Mouse (Mus musculus) myocyte (in vitro differentiated cells): ENCODE measurements around the gene Cd6. TPM values are rescaled to one million over a fixed set of nuclear protein-coding genes. Genes with fewer than 3 reads are reported as not detected.

Source experiments
- H3K27me3 ChIP-seq: one replicate; pipeline ENCODE4 v1.6.1; 2011; ENCODE audit not compliant: control insufficient read depth, insufficient read depth, insufficient read length
- H3K36me3 ChIP-seq: one replicate; pipeline ENCODE4 v1.6.1; 2011; ENCODE audit not compliant: control insufficient read depth, insufficient read depth
- H3K4me2 ChIP-seq: one replicate; pipeline ENCODE4 v1.6.1; 2011; ENCODE audit warnings: low read depth, control low read depth
- H3K4me3 ChIP-seq: one replicate; pipeline ENCODE4 v1.5.1; 2011; ENCODE audit warnings: mild to moderate bottlenecking, control low read depth, moderate library complexity
- H3K79me2 ChIP-seq: one replicate; pipeline ENCODE4 v1.6.1; 2011; ENCODE audit not compliant: control insufficient read depth, insufficient read depth
- H3ac ChIP-seq: one replicate; pipeline ENCODE4 v1.6.1; 2011; ENCODE audit not compliant: control insufficient read depth, insufficient read length
- CEBPB ChIP-seq: IDR thresholded peaks from 2 replicates; pipeline ENCODE4 v1.6.1; 2011; ENCODE audit warnings: mild to moderate bottlenecking, moderate library complexity; ENCODE audit not compliant: poor library complexity, insufficient read depth, severe bottlenecking
- E2F4 ChIP-seq: IDR thresholded peaks from one replicate; pipeline ENCODE4 v1.6.1; 2011; ENCODE audit warnings: mild to moderate bottlenecking, control low read depth, moderate library complexity; ENCODE audit not compliant: insufficient read depth
- MAX ChIP-seq: IDR thresholded peaks from one replicate; pipeline ENCODE4 v1.6.1; 2011; ENCODE audit warnings: low read depth, mild to moderate bottlenecking, control low read depth
- MYOD1 ChIP-seq, 3 experiments: IDR thresholded peaks; one replicate each; pipeline ENCODE4 v1.6.1; 2011; ENCODE audit warnings: control low read depth in 2 of 3, low read depth in 2 of 3, mild to moderate bottlenecking in 2 of 3, moderate library complexity in 1 of 3; ENCODE audit not compliant: insufficient read length in 2 of 3, control insufficient read depth in 1 of 3
- MYOG ChIP-seq, 3 experiments: IDR thresholded peaks; one replicate each; pipeline ENCODE4 v1.6.1; 2011; ENCODE audit warnings: control low read depth in 2 of 3, low read depth in 2 of 3, mild to moderate bottlenecking in 2 of 3; ENCODE audit not compliant: insufficient read length in 2 of 3, control insufficient read depth in 1 of 3, insufficient read depth in 1 of 3
- POLR2A ChIP-seq: IDR thresholded peaks from one replicate; pipeline ENCODE4 v1.6.1; 2011; ENCODE audit warnings: low read depth, mild to moderate bottlenecking, control low read depth, moderate library complexity; ENCODE audit not compliant: insufficient read length
- POLR2AphosphoS2 ChIP-seq: IDR thresholded peaks from one replicate; pipeline ENCODE4 v1.6.1; 2011; ENCODE audit warnings: low read depth, control low read depth; ENCODE audit not compliant: insufficient read length
- REST ChIP-seq: IDR thresholded peaks from one replicate; pipeline ENCODE4 v1.6.1; 2011; ENCODE audit warnings: mild to moderate bottlenecking, control low read depth, moderate library complexity; ENCODE audit not compliant: insufficient read depth, insufficient read length
- SRF ChIP-seq: IDR thresholded peaks from one replicate; pipeline ENCODE4 v1.6.1; 2011; ENCODE audit warnings: low read depth; ENCODE audit not compliant: control insufficient read depth, insufficient read length
- TCF12 ChIP-seq: IDR thresholded peaks from one replicate; pipeline ENCODE4 v1.6.1; 2011; ENCODE audit warnings: mild to moderate bottlenecking, control low read depth; ENCODE audit not compliant: poor library complexity, insufficient read depth, severe bottlenecking
- TCF3 ChIP-seq: IDR thresholded peaks from one replicate; pipeline ENCODE4 v1.6.1; 2011; ENCODE audit warnings: low read depth, control low read depth; ENCODE audit not compliant: insufficient read length
- USF1 ChIP-seq: IDR thresholded peaks from one replicate; pipeline ENCODE4 v1.6.1; 2011; ENCODE audit warnings: low read depth, mild to moderate bottlenecking, control low read depth, moderate library complexity
- polyA plus RNA-seq: library from polyadenylated mRNA; unstranded; fragments of >200 nt; fragmentation: generic; extraction: Trizol; gene quantifications from one replicate; pipeline ENCODE4 v1.2.1, GENCODE M21; 2012; ENCODE audit warnings: missing spikeins

The Cd6 gene
- polyA plus RNA-seq, 1 experiment = not detected

DNA sequence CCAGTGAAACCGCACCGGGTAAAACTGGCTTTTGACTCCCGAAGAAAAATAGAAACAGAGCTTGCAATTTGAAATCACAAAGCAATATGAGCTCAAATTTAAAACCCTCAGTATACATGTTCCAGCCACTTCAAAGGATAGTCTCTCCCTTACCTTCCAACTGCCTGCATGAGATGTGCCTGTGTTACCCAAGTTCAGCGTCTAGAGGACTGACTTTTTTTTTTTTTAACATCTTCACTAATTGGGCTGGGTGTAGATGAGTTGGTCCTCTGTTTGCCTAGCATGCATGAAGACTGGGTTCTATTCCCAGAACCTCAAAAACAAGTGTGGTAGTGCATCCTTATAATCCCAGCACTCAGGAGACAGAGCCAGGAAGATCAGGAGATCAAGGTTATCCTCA is 53.0 kb downstream of the Cd6 start:
- Histone ChIP-seq H3K27me3 (no peaks in the 10 kb centered on the region), H3K4me3 (no peak overlapping the region), H3K79me2 (no peaks in the 10 kb centered on the region), H3K4me2 (no peak overlapping the region), H3ac (no peak overlapping the region), H3K36me3 (no peaks in the 10 kb centered on the region)
- no peak for TF ChIP-seq TCF12
- no peak for TF ChIP-seq E2F4
- TF ChIP-seq POLR2AphosphoS2 = no peak

DNA sequence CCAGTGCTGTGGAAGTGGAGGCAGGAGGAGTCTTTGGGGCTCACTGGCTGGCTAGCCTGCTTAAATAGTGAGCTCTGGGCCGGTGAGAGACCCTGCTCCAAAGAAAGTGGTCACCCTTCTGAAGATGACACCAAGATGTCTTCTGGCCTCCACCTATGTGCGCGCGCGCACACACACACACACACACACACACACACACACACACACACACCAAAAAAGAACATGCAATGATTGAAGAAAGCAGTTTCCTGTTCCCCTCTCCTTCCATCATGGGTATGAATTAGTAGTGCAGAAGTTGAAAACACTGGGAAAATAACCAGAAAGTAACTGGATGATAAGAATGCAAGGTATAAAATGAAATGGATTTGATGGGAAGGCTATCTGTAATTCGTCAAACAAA is 55.7 kb downstream of the Cd6 start:
- no peaks in the 10 kb centered on the region for H3K27me3 ChIP-seq
- TF ChIP-seq CEBPB (no peak), POLR2AphosphoS2 (no peak), MYOG (IDR thresholded peaks at IDR 0.05; ENCODE audit: control insufficient read depth in 1 of 3, insufficient read depth in 1 of 3, insufficient read length in 2 of 3, low read depth in 2 of 3) (no peak), POLR2A (no peak), TCF12 (no peak), REST (no peak)

DNA sequence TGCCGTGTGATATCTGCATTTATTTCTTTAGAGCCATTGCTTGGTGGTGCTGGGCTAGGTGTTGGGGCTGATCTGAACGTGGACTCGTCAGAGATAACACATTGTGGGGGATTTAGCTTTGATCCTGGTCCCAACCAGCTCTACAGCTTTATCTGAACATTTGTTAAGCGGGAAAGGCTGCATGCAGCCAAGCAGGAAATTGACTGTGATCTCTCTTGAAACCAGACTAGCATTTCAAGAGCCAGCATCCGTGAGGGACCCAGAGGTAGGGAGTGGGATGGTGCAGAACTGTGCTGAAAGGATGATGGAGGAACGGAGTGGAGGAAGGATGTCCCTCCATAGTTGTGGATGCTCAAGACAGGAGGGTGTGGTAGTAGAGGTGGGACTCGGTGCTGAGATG is 56.5 kb downstream of the Cd6 start:
- TF ChIP-seq TCF3 = no peak
- no peak for TF ChIP-seq USF1
- no peak for TF ChIP-seq MYOG (IDR thresholded peaks at IDR 0.05; ENCODE audit: control insufficient read depth in 1 of 3, insufficient read depth in 1 of 3, insufficient read length in 2 of 3, low read depth in 2 of 3)
- TF ChIP-seq POLR2A = no peak
- TF ChIP-seq POLR2AphosphoS2 = no peak
- no peak for TF ChIP-seq TCF12
- TF ChIP-seq MAX = no peak
- no peak for TF ChIP-seq MYOD1 (IDR thresholded peaks at IDR 0.05; ENCODE audit: control insufficient read depth in 1 of 3, insufficient read length in 2 of 3, low read depth in 2 of 3)
- no peak for TF ChIP-seq CEBPB
- TF ChIP-seq SRF = no peak
- no peak for TF ChIP-seq E2F4
- TF ChIP-seq REST = no peak
- Histone ChIP-seq H3K79me2 (no peaks in the 10 kb centered on the region), H3K4me3 (no peak overlapping the region), H3K27me3 (no peaks in the 10 kb centered on the region), H3ac (no peak overlapping the region), H3K36me3 (no peaks in the 10 kb centered on the region), H3K4me2 (no peak overlapping the region)

More for the DNA sequence above, 55.7 kb downstream of the Cd6 start:
- Histone ChIP-seq H3K4me3 (no peak overlapping the region), H3K36me3 (no peaks in the 10 kb centered on the region), H3ac (no peak overlapping the region), H3K4me2 (no peak overlapping the region), H3K79me2 (no peaks in the 10 kb centered on the region)

DNA sequence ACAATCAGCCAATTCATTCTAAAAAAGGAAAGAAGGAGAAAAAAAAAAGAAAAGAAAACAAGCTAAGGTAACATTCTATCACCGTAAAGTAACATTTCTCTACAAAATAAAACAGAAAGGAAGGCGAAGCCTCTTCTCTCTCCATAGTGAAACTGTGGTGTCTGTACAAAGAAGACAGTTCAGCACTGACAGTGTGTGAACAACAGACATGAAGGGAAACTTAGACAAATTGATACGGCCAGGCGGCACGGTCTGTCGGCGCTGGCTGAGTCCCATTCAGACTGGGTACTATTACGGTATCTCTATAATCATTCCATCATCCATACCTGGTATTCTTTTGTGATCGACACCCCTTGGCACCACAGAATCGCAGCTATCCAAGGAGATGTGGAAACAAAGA is 57.0 kb downstream of the Cd6 start:
- no peak overlapping the region for H3K4me3 ChIP-seq
- TF ChIP-seq TCF12 (no peak), MYOD1 (IDR thresholded peaks at IDR 0.05; ENCODE audit: control insufficient read depth in 1 of 3, insufficient read length in 2 of 3, low read depth in 2 of 3) (no peak), MAX (no peak), POLR2A (no peak), POLR2AphosphoS2 (no peak), MYOG (IDR thresholded peaks at IDR 0.05; ENCODE audit: control insufficient read depth in 1 of 3, insufficient read depth in 1 of 3, insufficient read length in 2 of 3, low read depth in 2 of 3) (no peak), E2F4 (no peak), TCF3 (no peak), USF1 (no peak), CEBPB (no peak), SRF (no peak), REST (no peak)
- H3K79me2 ChIP-seq = no peaks in the 10 kb centered on the region
- no peak overlapping the region for H3K4me2 ChIP-seq
- H3ac ChIP-seq = no peak overlapping the region
- no peaks in the 10 kb centered on the region for H3K36me3 ChIP-seq
- no peaks in the 10 kb centered on the region for H3K27me3 ChIP-seq

DNA sequence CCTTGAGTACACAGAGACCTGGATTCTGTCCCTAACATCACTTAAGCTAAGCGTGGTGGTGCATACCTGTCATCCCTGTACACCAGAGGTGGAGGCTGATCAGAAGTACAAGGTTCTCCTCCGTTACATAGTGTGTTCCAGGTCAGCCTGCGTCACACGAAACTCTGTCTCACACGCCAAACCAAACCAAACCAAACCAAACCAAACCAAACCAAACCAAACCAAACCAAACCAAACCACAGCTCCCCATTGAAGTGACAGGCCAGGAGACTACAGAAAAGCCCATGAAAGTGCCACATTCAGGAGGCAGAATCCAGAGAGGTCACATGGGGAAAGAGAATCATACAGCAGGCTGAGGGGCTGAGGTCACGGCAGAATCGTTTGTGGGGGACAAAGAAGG is 57.9 kb downstream of the Cd6 start:
- H3K4me3 ChIP-seq = no peak overlapping the region
- H3ac ChIP-seq = no peak overlapping the region
- H3K27me3 ChIP-seq = no peaks in the 10 kb centered on the region
- TF ChIP-seq TCF3 (no peak), MYOG (IDR thresholded peaks at IDR 0.05; ENCODE audit: control insufficient read depth in 1 of 3, insufficient read depth in 1 of 3, insufficient read length in 2 of 3, low read depth in 2 of 3) (no peak), CEBPB (no peak), USF1 (no peak)
- no peak overlapping the region for H3K4me2 ChIP-seq
- no peaks in the 10 kb centered on the region for H3K36me3 ChIP-seq
- no peaks in the 10 kb centered on the region for H3K79me2 ChIP-seq
